Mouse (Mus musculus): ENCODE measurements around the gene Rdh19. TPM values are rescaled to one million over a fixed set of nuclear protein-coding genes. Genes with fewer than 3 reads are reported as not detected.

The Rdh19 gene
- polyA plus RNA-seq, 1 experiment: not detected

GRCm38 (mm10) chr10:127897506-127897905 is 47.8 kb downstream of the Rdh19 start:
- H3K4me3 ChIP-seq (ENCODE audit: insufficient read depth, low read depth, low read length): no peak overlapping the region
- no peaks in the 10 kb centered on the region for H3K4me1 ChIP-seq (ENCODE audit: control insufficient read depth, insufficient read depth, insufficient read length, low read length)
- no peak overlapping the region for H3K27ac ChIP-seq (replicated peaks; ENCODE audit: low read depth, low read length)

- H3K27ac ChIP-seq (replicated peaks; ENCODE audit: low read depth, low read length): no peak within 1 kb of the TSS
- no peaks in the 10 kb centered on the region for H3K4me1 ChIP-seq (ENCODE audit: control insufficient read depth, insufficient read depth, insufficient read length, low read length)
Observed at GRCm38 (mm10) chr10:127898218-127898617, 48.5 kb downstream of the Rdh19 start, which contains the start of gene Sdr9c7. Gene Sdr9c7 (plus strand): TSS chr10:127898518.

GRCm38 (mm10) chr10:127899783-127900182 is 50.1 kb downstream of the Rdh19 start:
- Histone ChIP-seq H3K4me3 (ENCODE audit: insufficient read depth, low read depth, low read length) (no peak overlapping the region), H3K27ac (replicated peaks; ENCODE audit: low read depth, low read length) (no peak overlapping the region), H3K4me1 (ENCODE audit: control insufficient read depth, insufficient read depth, insufficient read length, low read length) (no peaks in the 10 kb centered on the region)

More at GRCm38 (mm10) chr10:127898218-127898617, 48.5 kb downstream of the Rdh19 start, which contains the start of gene Sdr9c7:
- H3K4me3 ChIP-seq (ENCODE audit: insufficient read depth, low read depth, low read length): no peak within 1 kb of the TSS

GRCm38 (mm10) chr10:127901751-127902150 is 52.0 kb downstream of the Rdh19 start:
- Histone ChIP-seq H3K4me3 (ENCODE audit: insufficient read depth, low read depth, low read length) (no peak overlapping the region), H3K4me1 (ENCODE audit: control insufficient read depth, insufficient read depth, insufficient read length, low read length) (no peaks in the 10 kb centered on the region), H3K27ac (replicated peaks; ENCODE audit: low read depth, low read length) (no peak overlapping the region)

DNA sequence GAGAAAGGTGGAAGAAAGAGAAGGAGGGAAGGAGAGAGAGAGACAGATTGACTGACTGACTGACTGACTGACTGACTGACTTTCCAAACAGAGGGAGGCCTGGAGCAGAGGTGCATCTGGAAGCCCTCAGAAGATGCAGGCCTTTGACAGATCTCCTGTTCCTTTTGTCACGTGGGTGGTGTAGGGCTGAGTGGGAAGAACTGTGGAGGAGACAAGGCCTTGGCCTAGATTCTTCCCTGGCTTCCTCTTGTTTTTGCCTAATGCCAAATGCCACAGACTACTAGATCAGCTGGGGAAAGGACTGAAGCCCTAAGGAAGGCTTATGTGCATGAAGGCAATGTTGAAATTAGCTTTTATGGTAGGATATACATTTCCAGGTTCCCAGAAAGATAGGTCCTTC is 53.4 kb downstream of the Rdh19 start:
- no peak overlapping the region for H3K4me3 ChIP-seq (ENCODE audit: insufficient read depth, low read depth, low read length)

GRCm38 (mm10) chr10:127904718-127905446 is 55.2 kb downstream of the Rdh19 start:
- Histone ChIP-seq H3K4me3 (ENCODE audit: insufficient read depth, low read depth, low read length) (no peak overlapping the region), H3K4me1 (ENCODE audit: control insufficient read depth, insufficient read depth, insufficient read length, low read length) (no peaks in the 10 kb centered on the region), H3K27ac (replicated peaks; ENCODE audit: low read depth, low read length) (no peak overlapping the region)

More for the DNA sequence above, 53.4 kb downstream of the Rdh19 start:
- no peak overlapping the region for H3K27ac ChIP-seq (replicated peaks; ENCODE audit: low read depth, low read length)
- no peaks in the 10 kb centered on the region for H3K4me1 ChIP-seq (ENCODE audit: control insufficient read depth, insufficient read depth, insufficient read length, low read length)

- Histone ChIP-seq H3K4me1 (ENCODE audit: control insufficient read depth, insufficient read depth, insufficient read length, low read length) (no peaks in the 10 kb centered on the region), H3K4me3 (ENCODE audit: insufficient read depth, low read depth, low read length) (no peak overlapping the region), H3K27ac (replicated peaks; ENCODE audit: low read depth, low read length) (no peak overlapping the region)
Observed at GRCm38 (mm10) chr10:127906138-127906537, 56.4 kb downstream of the Rdh19 start.

- Histone ChIP-seq H3K4me1 (ENCODE audit: control insufficient read depth, insufficient read depth, insufficient read length, low read length) (no peaks in the 10 kb centered on the region), H3K4me3 (ENCODE audit: insufficient read depth, low read depth, low read length) (no peak overlapping the region), H3K27ac (replicated peaks; ENCODE audit: low read depth, low read length) (no peak overlapping the region)
Observed at GRCm38 (mm10) chr10:127907386-127907951, 57.7 kb downstream of the Rdh19 start.

Other genes starting within 250 kb of the Rdh19 start
- 43.8 and 47.2 TPM in 2 replicates for gene Lrp1, start 228.8 kb upstream of the Rdh19 start, polyA plus RNA-seq (2012; ENCODE audit: insufficient read depth, insufficient read length, missing spikeins)
- 24.7 and 28.8 TPM in 2 replicates for gene Stat6, start 206.9 kb upstream of the Rdh19 start, polyA plus RNA-seq (2012; ENCODE audit: insufficient read depth, insufficient read length, missing spikeins)
- gene Nemp1, start 183.0 kb upstream of the Rdh19 start, polyA plus RNA-seq (2012; ENCODE audit: insufficient read depth, insufficient read length, missing spikeins): 1.0 and 2.5 TPM in 2 replicates
- 4.2 and 6.3 TPM in 2 replicates for gene Nab2, start 181.4 kb upstream of the Rdh19 start, polyA plus RNA-seq (2012; ENCODE audit: insufficient read depth, insufficient read length, missing spikeins)
- not detected in 2 replicates for gene Myo1a, start 144.8 kb upstream of the Rdh19 start, polyA plus RNA-seq (2012; ENCODE audit: insufficient read depth, insufficient read length, missing spikeins)
- not detected in 2 replicates for gene Tac2, start 125.5 kb upstream of the Rdh19 start, polyA plus RNA-seq (2012; ENCODE audit: insufficient read depth, insufficient read length, missing spikeins)
- 2.7 and 3.3 TPM in 2 replicates for gene Zbtb39, start 110.4 kb upstream of the Rdh19 start, polyA plus RNA-seq (2012; ENCODE audit: insufficient read depth, insufficient read length, missing spikeins)
- gene Gpr182, start 98.2 kb upstream of the Rdh19 start, polyA plus RNA-seq (2012; ENCODE audit: insufficient read depth, insufficient read length, missing spikeins): 1.5 TPM in 2 replicates
- not detected in 2 replicates for gene Rdh1, start 90.2 kb upstream of the Rdh19 start, polyA plus RNA-seq (2012; ENCODE audit: insufficient read depth, insufficient read length, missing spikeins)
- not detected in 2 replicates for gene Rdh16f1, start 90.1 kb upstream of the Rdh19 start, polyA plus RNA-seq (2012; ENCODE audit: insufficient read depth, insufficient read length, missing spikeins)
- gene Rdh9, start 73.5 kb upstream of the Rdh19 start, polyA plus RNA-seq (2012; ENCODE audit: insufficient read depth, insufficient read length, missing spikeins): not detected in 2 replicates
- 0.52 TPM in 1 of 2 replicates, not detected in the other for gene Rdh16, start 48.8 kb upstream of the Rdh19 start, polyA plus RNA-seq (2012; ENCODE audit: insufficient read depth, insufficient read length, missing spikeins)
- gene Rdh16f2, start 16.5 kb downstream of the Rdh19 start, polyA plus RNA-seq (2012; ENCODE audit: insufficient read depth, insufficient read length, missing spikeins): not detected in 2 replicates
- 3.7 TPM in 1 of 2 replicates, not detected in the other for gene Rdh7, start 38.9 kb downstream of the Rdh19 start, polyA plus RNA-seq (2012; ENCODE audit: insufficient read depth, insufficient read length, missing spikeins)
- gene Sdr9c7, start 48.6 kb downstream of the Rdh19 start, polyA plus RNA-seq (2012; ENCODE audit: insufficient read depth, insufficient read length, missing spikeins): not detected in 2 replicates
- gene Hsd17b6, start 157.7 kb downstream of the Rdh19 start, polyA plus RNA-seq (2012; ENCODE audit: insufficient read depth, insufficient read length, missing spikeins): not detected in 2 replicates
- gene Prim1, start 165.2 kb downstream of the Rdh19 start, polyA plus RNA-seq (2012; ENCODE audit: insufficient read depth, insufficient read length, missing spikeins): 3.0 and 4.1 TPM in 2 replicates
- 592 and 593 TPM in 2 replicates for gene Naca, start 185.6 kb downstream of the Rdh19 start, polyA plus RNA-seq (2012; ENCODE audit: insufficient read depth, insufficient read length, missing spikeins)
- gene Ptges3, start 209.0 kb downstream of the Rdh19 start, polyA plus RNA-seq (2012; ENCODE audit: insufficient read depth, insufficient read length, missing spikeins): 107 and 147 TPM in 2 replicates
- 9,036 and 9,352 TPM in 2 replicates for gene Atp5b, start 233.3 kb downstream of the Rdh19 start, polyA plus RNA-seq (2012; ENCODE audit: insufficient read depth, insufficient read length, missing spikeins)
- 15.1 and 16.0 TPM in 2 replicates for gene Baz2a, start 241.6 kb downstream of the Rdh19 start, polyA plus RNA-seq (2012; ENCODE audit: insufficient read depth, insufficient read length, missing spikeins)

Measured in brown adipose tissue, adult 24 weeks (tissue).